Mouse (Mus musculus) ZHBTc4 (cell line): ENCODE data around the gene Gm44805.
A peak's percentile ranks its signal among the peaks of the same experiment; 100 is the strongest.

Experiments used
- DNase-seq: peaks from one replicate; pipeline ENCODE4 v3.0.0-alpha.2; 2011; ENCODE audit warnings: low read depth, low spot score

Gene Gm44805

DNA sequence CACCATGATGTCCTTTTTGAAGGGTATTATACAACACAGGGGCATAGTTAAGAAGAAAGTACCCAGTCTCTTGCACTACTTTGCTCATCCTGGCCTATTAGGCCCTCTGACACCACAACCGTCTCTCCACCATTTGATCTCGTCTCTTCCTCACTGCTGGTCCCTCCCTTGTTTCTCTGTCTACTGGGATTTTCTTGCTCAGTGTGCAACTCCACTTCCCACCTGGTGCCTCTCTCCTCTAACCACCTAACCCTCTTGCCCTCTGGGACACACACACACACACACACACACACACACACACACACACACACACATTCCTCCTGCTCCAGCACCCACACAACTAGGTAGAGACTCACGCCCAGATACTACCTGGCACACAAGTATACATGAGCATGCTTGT is 2.3 kb downstream of the Gm44805 start:
- DNase-seq, result no peak

DNA sequence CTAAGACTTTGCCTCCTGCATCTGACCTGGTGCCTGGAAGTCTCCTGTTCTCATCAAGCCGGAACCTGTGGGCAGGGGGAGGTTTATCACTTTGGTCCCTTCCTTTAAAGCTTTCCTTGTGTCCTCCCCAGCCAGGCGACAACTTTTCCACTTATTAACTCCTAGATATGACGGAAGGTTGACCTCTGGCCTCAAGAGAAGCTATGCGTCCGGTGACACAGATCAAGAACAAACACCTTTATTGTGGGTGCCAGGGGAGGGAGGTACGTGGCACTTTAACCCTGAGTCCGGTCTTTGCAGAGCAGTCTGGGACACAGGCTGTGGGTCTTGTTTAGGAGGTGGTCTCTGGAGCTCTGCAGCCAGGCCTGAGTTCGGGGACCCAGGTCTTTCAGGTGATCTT is 3.4 kb downstream of the Gm44805 start, which contains the start of gene Apoc2:
Gene Apoc2 (minus strand): TSS at position 70 of the 400 bp plus-strand sequence.
- DNase-seq, result no peak

DNA sequence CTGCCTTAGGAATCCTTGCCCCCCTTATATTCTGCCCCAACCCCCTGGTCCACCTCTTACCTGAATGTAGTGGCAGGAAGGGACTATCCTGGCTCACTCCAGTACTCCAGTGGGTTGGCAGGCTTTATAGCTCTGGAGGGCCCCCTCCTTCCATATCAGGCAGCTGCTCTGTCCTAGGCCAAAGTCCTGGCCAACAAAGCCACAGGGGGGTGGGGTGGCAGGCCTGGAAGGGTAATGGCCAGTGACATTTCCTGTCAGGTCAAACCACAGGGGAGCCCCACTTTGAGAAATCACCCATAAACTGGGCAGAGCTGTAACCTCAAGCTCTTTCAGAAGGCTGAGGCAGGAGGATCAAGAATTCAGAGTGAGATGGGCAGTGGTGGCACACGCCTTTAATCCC is 4.6 kb downstream of the Gm44805 start:
- no peak for DNase-seq

DNA sequence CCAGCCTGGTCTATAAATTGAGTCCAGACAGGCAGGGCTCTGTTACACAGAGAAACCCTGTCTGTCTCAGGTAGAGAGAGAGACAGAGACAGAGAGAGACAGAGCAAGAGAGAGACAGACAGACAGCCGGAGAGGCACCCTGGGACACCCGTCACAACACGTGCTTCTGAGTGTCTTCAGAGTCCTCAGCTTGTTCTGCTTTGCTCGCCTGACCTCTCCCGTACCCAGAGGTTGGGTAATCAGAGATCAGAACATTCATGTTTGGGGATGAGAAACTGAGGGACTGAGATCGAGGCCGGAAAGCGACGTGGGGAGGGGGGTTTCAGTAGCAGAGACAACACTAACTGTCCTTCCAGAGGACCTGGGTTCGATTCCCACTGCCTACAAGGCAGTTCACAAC is 5.4 kb downstream of the Gm44805 start:
- no peak for DNase-seq

DNA sequence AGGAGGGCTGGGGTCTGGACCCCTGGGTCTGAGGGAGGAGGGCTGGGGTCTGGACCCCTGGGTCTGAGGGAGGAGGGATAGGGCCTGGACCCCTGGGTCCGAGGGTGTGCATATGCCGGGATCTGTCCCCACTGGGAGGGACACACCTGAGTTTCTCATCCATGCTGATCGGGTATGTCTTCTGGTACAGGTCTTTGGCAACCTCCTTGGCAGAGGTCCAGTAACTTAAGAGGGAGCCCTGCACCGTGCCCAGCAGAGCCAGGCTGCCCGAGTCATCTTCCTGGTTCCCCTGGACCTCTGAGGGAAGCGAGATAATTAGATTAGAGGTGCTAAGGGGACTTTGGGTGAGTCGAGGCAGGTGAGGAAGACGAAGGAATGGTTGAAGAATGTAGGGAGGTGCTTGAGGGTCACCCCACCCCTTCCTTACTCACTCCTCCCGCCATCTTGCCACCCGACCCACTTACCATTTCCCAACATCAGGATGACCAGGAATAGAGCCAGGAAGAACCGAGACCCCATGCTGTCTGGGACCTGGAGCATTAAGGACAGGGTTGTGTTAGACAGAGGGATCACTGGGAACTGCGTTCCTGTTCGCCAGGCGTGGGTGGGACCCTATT is 8.0 kb downstream of the Gm44805 start:
- DNase-seq, result no peak

DNA sequence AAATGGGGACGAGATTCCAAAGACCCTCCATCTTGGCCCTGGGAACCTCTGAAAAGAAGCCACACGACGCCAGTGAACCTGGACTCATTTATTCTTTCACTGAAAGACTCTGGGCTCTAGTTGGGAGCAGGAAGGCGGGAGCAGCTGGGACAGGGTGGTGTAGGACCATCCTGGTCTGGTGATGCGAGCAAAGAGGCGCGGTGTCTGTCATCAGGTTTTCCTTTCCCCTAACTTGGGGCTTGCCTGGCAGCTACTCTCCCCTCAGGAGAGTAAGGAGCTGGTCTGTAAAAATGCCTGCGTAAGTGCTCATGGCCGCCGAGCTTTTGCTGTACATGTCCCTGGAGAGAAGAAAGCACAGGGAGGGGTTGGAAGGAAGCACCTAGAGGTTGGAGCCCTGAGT is 9.7 kb downstream of the Gm44805 start:
- no peak for DNase-seq

DNA sequence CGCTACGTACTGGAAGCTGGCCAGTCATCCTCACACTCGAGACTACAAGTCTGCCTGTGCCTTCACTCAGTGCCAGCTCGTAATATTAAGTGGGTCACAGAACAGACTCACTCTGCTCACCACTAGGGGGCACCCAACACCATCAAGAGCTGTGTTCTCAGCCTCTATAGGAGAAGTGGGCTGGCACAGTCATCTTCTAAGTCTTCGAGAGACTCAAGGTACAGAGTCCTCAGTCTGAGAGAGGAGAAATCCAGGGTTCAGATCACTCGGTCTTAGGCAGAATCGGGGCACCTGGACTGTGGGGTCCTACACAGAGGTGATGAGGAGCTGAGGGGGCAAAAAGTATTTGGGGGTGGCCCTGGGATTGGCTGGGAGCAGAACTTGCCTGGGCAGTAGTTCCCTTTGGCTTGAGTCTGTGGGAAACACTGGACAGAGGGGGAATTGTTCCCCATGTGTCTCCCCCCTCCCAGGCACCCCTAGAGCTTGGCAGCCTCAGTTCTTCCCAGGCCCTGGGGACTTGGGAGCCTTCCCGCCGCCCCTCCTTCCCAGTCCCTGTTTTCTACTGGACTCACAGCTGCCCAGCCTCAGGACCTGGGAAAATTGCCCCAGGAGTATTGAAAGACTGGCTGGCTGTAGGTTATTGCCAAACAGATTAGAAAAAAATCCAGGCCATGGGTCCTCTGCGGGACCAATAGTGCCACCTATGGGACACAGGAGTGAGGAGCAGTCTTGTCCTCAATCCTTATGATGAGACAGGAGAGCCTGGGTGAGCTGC is 12.1 kb downstream of the Gm44805 start:
- DNase-seq, result peak; percentile 96

DNA sequence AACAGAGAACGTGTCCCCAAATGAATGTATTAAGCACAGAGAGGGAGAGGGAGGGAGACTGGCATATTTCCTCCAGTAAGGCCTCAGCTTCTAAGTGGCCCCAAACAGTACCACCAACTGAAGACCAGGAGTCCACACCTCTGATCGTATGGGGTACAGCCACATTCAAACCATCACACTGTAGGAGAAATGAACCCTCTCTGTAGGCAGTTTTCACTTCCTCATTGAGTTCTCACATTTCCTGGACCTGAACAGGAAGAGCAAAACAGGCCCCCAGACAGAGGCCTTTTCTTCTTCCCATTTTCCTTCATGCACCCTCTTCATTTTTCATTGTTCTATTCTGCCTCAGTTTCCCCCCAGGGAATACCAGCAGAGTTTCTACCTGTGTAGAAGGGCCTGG is 13.8 kb downstream of the Gm44805 start:
- no peak for DNase-seq

DNA sequence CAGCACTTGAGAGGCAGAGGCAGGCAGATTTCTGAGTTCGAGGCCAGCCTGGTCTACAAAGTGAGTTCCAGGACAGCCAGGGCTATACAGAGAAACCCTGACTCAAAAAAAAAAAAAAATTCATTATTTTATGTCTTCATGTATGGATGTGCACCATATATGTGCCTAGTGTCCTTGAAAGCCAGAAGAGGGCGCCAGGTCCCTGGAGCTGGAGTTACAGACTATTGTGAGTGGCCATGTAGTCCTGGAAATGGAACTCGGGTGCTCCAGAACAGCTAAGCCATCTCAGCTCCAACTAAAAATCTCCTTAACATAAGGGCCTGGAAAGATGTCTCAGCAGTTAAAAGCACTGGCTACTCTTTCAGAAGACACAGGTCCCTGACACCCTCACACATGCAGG is 14.5 kb downstream of the Gm44805 start:
- peak; percentile 68 for DNase-seq

DNA sequence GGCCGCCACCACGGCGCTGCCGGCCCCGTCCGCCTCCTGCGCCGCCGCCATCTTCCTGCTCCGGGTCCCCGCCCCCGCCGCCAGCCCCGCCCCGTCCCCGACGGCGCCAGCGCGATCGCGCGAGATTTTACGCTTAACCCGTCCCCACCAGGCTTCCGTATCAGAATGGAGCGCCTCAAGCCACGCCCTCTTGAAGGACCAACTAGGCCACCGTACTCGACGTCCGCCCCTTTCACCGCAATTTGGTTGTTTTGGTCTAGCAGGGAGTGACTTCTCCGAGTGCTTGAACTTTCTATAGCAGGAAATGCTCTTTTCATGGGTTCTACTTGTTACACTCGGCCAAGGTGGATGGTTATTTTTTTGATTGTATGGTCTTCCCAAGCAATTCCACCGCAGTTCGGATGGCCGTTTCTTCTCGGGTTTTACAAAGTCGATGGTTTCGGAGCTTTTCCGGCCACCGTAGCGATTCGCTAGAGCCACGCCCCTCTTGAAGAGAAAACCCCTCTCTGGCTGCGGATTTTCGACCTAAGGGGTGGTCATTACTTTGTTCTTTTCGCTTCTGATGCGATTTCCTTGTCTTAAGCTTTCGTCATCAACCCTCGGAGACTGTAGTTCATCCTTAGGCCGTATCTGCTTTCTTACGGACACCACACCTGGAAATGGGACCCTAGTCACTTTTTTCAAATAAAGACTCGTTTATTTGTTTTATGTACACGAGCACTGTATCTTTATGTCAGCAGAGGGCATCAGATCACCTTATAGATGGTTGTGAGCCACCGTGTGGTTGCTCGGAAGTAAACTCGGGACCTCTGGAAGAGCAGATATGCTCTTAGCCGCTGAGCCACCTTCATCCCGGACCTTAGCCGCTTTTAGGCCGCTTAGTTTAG is 16.0 kb downstream of the Gm44805 start, which contains the start of gene Clptm1:
Gene Clptm1 (minus strand): TSS at position 79 of the 887 bp plus-strand sequence.
- peak; percentile 98 for DNase-seq

DNA sequence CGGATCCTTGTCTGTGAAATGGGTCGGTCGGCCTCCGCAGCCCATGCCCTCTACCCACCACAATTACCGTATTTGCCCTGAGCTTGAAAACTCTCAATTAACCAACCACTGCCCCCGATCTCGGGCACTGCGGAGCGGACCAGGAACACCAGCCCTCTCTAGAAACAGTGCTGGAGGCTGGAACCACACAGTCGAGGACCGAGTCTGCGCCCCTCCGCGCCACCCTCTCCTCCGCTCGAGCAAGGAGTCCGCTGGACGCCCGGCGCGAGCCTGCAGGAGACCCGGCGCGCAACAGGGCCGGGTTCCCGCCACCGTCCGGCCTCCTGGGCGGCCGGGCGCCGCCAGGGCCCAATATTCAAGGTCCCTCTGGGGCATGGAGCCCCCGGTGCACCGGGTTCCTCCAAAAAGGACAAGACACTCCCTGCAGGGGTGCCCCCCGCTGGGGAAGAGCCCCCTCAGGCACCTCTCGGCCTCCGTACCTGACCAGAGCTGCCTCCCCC is 16.7 kb downstream of the Gm44805 start:
- no peak for DNase-seq

DNA sequence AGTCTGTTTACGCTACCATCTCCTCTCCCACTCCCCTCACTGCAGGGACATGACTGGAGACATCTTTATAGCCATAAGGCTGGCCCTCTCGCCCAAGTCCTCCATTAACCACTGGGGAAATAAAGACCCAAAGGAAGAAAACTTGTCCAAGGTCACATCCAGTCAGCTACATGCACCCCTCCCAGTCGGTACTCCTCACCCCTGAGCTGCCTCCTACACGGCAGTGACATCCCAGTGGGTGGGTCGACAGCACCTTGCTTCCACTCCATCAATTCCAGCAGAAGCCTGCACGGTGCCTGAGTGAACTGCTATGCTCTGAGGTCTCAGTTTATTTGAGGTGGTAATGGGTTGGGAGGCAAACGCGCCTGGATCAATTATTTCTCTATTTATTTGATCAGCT is 17.3 kb downstream of the Gm44805 start:
- DNase-seq, result peak; percentile 44

DNA sequence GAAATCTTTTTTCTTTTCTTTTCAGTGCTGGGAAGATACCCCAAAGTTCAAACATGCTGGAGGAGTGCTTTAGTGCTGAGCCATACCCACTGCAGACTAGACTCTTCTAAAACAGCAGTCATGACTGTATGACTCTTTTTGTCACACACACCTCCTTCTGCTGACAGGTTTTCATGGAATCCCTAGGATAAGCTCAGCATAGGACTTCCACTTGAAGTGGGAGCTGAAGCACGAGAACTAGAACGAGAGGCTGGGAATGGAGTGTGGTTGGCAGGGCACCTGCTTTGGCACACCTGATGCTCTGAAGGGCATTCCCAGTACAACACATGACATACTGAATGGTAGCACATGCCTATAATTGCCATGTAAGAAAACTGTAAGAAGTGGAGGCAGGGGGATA is 28.6 kb downstream of the Gm44805 start:
- DNase-seq, result no peak

DNA sequence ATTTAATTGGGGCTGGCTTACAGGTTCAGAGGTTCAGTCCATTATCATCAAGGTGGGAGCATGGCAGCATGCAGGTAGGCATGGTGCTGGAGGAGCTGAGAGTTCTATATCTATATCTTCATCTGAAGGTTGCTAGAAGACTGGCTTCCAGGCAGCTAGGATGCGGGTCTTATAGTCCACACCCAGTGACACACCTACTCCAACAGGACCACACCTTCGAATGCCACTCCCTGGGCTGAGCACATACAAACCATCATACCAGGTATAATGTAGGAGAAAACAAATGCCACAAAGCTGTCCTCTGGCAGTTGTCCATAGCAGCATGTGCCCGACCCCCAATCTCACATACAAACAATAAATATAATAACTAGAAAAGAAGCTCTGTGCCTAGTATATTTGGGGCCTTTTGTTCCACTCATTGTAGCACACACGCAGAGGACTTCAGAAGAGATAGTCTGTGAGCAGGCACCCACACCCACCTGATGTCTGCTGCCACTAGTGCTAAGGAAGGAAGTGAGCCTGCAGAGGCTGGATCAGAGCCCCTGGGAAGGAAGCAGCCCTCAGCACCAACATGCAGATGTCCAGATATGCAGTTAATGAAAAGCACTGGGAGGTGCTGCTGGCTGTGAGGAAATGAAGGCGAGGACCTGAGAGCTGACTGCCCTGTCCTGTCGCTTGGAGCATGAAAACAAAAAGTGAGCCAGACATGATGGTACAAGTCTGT is 30.0 kb downstream of the Gm44805 start:
- DNase-seq, result no peak

DNA sequence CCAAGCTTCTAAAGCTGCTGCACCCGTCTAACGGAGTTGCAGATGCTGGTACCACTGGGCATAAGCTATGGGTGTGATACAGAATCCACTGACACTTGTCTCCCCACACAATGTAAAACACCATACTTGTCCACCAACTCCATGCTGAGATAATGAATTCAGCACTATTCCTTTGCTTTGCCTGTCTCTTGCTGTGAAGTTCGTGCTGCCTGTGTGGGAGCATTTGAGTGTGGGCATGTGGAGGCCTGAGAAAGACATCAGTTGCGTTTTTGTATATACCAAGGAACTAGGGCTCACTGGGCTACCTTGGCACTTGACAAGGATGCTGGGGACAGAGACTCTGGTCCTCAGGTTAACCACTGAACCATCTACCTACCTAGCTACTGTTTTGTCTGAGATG is 40.0 kb downstream of the Gm44805 start:
- no peak for DNase-seq

DNA sequence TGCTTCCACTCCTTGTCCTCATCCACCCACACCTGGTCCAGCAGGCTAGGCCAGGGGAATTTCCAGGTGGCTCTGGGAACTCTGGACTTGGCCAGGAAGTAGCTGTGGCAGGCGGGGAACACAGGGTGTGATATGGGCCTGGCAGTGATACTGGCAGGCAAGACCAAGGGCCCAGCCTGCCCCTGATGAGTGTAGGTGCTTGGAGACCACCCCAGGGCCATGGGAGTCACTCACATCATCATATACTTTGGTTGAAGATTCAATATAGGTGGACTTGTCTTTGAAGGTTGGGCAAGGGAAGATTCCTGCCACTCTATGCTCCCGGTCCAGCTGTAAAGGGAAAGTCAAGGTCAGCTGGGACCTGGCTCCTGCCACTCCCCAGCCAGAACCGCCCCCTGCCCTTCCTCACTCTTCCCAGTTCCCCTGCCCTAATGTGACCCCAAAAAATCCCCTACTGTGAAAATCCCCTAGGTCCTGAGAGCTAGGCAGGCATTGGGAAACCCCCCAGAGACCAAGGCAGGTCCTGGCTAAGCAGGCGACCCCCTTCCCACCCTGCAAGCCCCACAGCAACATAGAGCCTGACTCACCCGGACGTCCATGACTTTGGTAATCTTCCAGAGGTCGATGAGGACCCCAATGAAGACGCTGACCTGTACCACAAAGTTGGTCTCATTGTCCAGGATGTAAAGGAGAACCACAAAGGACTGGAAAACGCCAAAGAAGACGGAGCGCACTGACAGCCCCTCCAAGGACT is 46.0 kb downstream of the Gm44805 start:
- DNase-seq, result no peak

DNA sequence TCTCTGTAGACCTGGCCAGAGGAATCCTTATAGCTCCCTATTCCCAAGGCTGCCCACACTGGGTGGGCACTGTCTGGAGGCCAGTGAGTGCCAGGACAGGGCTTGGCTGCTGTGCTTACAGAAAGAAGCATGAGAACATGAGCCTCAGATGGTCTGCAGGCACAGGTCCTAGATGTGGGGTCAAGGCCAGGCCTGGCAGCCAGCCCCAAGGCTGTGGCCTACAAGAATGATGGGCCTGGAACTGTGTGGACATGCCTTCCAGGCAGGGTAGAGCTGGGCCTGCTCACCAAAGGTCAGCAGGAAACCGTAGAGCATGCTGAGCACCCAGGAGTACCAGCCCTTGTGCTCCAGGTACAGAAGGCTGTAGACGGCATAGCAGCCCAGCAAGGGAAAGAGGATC is 46.6 kb downstream of the Gm44805 start:
- DNase-seq, result no peak

DNA sequence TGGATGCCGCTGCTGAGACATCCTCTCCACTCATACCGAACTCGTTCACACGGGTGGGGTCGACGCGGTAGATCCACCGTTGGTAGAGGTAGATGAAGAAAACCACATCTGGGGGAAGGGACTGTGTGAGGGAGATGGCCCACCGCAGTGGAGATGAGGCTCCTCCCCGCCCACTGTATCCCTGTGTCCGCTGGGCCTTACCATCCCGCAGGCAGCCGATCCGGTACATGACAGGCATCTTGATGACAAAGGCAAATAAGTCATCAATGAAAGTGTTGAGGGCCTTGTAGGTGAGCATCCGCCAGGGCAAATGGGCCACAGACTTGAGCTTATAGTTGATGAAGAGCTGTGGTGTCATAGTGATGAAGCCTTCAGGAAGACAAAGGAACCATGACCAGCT is 47.4 kb downstream of the Gm44805 start:
- no peak for DNase-seq

DNA sequence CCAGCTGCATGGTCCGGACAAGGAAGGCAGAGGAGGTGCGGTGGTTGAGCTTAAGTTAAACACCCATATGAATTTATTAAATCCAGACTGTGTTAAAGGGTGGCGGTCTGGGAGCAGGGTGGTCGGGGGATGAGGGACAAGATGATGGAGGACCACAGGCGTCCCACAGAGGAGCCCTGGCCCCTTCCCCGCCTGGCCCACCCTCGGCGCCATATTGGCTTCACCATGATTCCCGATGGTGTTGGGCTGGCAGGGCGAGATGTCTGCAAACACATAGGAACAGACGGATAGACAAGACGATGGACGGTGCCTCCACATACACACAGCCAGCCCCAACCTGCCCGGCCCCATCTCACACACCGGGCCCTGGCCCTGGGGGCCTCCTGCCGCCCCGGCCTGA is 48.0 kb downstream of the Gm44805 start:
- no peak for DNase-seq

DNA sequence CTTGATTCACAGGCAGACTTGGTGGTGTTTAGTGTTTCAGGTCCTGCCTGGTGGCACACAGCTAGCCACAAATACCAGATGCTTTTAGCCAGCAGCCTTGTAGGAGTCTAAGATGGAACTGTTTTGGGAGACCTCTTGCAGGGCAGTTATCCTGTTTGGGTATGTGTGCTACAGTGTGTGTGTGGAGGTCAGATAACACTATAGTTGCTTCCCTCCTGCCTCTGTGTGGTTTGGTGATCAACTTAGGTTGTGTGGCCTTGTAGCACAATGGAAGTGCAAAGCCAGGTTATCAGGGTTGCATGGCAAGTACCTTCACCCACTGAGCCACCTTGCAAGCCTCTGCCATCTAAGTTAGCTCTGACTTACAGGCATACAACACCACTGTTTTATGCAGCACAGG is 48.5 kb downstream of the Gm44805 start:
- DNase-seq, result no peak

DNA sequence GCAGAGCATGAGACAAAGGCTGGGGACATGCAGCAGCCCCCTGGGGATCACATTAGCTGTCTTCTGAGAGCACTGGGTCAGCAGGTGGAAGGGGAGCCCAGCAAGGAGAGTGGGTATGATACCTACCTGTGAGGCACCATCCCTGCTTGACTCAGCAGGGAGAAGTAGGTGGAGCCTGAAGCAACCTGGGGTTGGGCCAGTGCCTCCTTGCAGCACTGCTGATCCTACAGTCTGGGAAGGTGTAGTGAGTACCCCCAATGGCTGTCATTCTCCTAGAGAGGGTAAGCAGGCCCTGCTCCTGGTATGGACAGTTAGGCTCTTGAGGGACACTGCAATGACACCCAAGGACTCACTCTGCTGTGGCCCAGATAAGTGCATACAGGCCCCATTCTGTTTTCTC is 48.9 kb downstream of the Gm44805 start:
- no peak for DNase-seq
